Mouse (Mus musculus) erythroblast, embryonic 14.5 days (primary cell): Measurements from ENCODE around the gene Dppa2.

Source experiments
- GATA1 ChIP-seq: IDR thresholded peaks from 2 replicates; pipeline ENCODE4 v1.6.1; 2012; ENCODE audit warnings: low read length, inconsistent platforms, mixed read lengths
- TAL1 ChIP-seq: IDR thresholded peaks from 3 replicates; pipeline ENCODE4 v1.6.1; 2012; ENCODE audit warnings: low read length, inconsistent platforms, mixed read lengths

GRCm38 (mm10) chr16:48283517-48283916 lies 20.2 kb upstream of the Dppa2 start, which contains the start of gene Dppa4:
- TF ChIP-seq GATA1: no peak
- TF ChIP-seq TAL1: no peak
